Mouse (Mus musculus): ENCODE data around the gene Bcor. TPM values are rescaled to one million over a fixed set of nuclear protein-coding genes. Genes with fewer than 3 reads are reported as not detected.
A peak's percentile ranks its signal among the peaks of the same experiment; 100 is the strongest.

Gene Bcor
- polyA plus RNA-seq, 1 experiment from 2014 or later: 20.2 TPM

DNA sequence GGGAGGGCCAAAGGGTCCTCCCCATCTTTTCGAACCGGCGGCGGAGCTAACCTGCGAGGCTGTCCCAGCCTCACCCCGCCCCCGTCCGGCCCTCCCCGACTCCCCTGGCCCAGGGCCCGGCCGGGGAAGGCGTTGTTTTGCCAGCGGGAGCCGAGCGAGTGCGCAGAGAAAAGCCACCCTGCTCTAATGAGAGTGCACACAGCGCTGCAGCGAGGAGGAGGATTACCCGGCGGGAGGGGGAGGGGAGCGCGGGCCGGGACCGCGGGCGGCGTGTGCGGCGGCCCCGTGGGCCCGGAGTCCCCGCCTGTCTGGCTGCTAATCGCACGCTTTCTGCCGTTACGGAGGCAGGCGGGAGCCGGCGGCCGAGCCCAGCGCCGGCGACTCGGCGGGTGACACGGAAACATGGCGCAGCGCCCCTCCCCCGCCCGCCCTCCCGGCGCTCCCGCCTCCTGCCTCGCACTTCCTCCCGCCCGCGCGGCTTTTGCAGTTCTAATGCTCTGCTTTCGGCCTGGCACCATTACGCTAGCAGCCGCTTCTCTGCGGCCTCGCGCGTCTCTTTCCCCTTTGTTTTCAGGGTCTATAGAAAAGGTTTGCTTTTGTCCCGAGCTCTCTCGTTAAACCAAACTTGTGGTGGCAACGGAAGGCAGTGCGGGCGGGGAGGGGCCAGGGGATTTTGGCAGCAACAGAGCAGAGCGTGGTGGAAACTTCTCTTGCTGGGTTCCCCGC, 71.7 kb downstream of the Bcor start:
- Histone ChIP-seq H3K4me3 (ENCODE audit: low read depth, low read length) (peak overlapping the region; percentile 53), H3K36me3 (ENCODE audit: control insufficient read depth, insufficient read depth, low read length) (no peaks in the 10 kb centered on the region), H3K27ac (ENCODE audit: low read depth, low read length) (peak overlapping the region; percentile 95), H3K27me3 (ENCODE audit: control insufficient read depth, insufficient read depth, low read length) (peaks cover 70% of the 10 kb centered on the region), H3K4me2 (peak overlapping the region; percentile 84), H3K9ac (ENCODE audit: low read depth, low read length) (peak overlapping the region; percentile 81), H3K4me1 (ENCODE audit: control insufficient read depth, insufficient read depth, low read length) (peaks cover 30% of the 10 kb centered on the region), H3K9me3 (replicated peaks; ENCODE audit: control insufficient read depth, low read length) (no peaks in the 10 kb centered on the region)
- ATAC-seq (replicated peaks; ENCODE audit: insufficient number of reproducible peaks, low FRiP score, low TSS enrichment): peak; percentile 65
- 1% methylated on average over 54 of the region's 72 CpGs for WGBS (ENCODE audit: insufficient replicate concordance)

DNA sequence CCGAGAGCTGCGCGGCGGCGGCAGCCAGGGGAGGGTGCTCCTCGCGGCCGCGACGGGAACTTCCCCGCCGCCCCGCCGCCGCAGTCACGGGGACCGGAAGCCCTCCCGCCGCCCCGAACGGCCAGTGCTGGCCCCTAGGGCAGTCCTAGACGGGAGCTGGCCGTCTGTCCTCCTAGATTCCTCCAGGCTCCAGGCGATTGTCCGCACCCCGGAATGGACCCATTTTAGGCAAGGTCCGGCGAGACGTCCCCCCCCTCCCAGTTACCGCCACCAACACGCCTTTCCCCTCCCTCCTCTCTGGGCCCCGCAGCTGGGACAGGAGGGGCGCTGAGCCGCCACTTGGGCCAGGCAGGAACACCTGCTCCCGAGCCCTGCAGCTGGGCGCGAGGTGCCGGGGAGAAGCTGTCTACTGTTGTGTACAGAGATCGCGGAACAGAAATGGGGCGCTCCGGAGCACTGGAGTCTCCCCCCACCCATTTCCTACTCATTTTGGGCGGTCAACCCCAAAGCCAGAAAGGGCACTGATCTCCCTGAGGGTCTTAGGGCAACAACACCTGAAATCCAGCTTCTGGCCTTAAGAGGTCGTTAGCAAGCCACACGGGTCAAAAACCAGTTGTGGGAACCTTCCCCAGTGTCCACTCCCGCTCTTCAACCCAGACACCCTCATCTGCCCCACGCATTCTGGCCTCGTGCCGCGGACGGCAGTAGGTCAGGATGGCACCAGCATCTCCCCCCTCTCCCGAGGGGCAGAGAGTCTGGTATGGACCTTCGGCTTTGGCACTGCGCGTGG, 72.4 kb downstream of the Bcor start:
- Histone ChIP-seq H3K36me3 (ENCODE audit: control insufficient read depth, insufficient read depth, low read length) (no peaks in the 10 kb centered on the region), H3K4me3 (ENCODE audit: low read depth, low read length) (peak overlapping the region; percentile 53), H3K27ac (ENCODE audit: low read depth, low read length) (peak overlapping the region; percentile 95), H3K4me2 (peak overlapping the region; percentile 84), H3K9me3 (replicated peaks; ENCODE audit: control insufficient read depth, low read length) (no peaks in the 10 kb centered on the region), H3K9ac (ENCODE audit: low read depth, low read length) (peak overlapping the region; percentile 81), H3K27me3 (ENCODE audit: control insufficient read depth, insufficient read depth, low read length) (peaks cover 74% of the 10 kb centered on the region), H3K4me1 (ENCODE audit: control insufficient read depth, insufficient read depth, low read length) (peaks cover 32% of the 10 kb centered on the region)
- WGBS (ENCODE audit: insufficient replicate concordance): 2% methylated on average over 38 of the region's 55 CpGs
- ATAC-seq (replicated peaks; ENCODE audit: insufficient number of reproducible peaks, low FRiP score, low TSS enrichment): 0 out of 2 replicates have a peak, but pooled peaks have one; percentile 6

DNA sequence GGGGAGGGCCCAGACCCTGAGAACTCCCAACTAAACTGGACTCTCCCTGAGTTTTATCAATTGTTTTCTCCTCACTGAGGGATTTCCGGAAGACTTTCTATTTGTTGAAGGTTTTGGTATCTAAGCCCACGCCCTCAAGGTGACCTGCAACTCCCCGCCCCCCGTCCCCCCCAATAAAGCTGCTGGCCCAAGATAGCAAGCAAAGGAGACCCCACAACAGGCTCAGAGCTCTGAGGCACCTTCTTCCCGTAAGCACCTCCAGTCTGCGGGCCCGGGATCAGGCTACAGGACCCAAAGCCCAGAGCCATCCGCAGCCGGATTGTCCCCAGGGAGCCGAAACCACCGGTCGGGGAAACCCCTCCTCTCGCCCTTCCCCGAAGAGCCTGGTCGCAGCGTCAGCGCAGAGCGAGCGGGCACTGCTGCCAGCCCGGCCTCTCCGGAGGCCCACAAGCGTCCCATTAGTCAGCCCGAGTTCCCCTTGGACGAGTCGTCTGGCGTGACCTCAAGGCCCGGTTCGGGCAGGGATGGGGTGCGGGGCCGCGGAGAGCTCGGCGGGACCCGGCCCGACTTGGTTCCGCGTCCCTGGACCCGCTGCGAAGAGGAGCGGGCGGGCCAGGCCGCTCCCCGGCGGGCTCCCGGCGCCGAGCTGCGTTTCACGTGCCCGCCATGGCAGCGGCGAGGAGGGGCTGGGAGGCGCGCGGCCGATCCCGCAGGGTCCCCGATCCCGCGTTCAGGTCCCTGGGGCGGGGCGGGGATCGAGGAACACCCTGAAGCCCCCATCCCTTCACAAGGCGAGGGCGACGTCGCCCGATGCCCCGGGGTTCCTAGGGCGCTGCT, 73.3 kb downstream of the Bcor start:
- Histone ChIP-seq H3K9me3 (replicated peaks; ENCODE audit: control insufficient read depth, low read length) (no peaks in the 10 kb centered on the region), H3K27ac (ENCODE audit: low read depth, low read length) (peak overlapping the region; percentile 70), H3K36me3 (ENCODE audit: control insufficient read depth, insufficient read depth, low read length) (no peaks in the 10 kb centered on the region), H3K4me2 (peak overlapping the region; percentile 84), H3K4me3 (ENCODE audit: low read depth, low read length) (peak overlapping the region; percentile 53), H3K4me1 (ENCODE audit: control insufficient read depth, insufficient read depth, low read length) (peaks cover 32% of the 10 kb centered on the region), H3K9ac (ENCODE audit: low read depth, low read length) (peak overlapping the region; percentile 81), H3K27me3 (ENCODE audit: control insufficient read depth, insufficient read depth, low read length) (peaks cover 75% of the 10 kb centered on the region)
- WGBS (ENCODE audit: insufficient replicate concordance): 1% methylated on average over 52 of the region's 70 CpGs
- ATAC-seq (replicated peaks; ENCODE audit: insufficient number of reproducible peaks, low FRiP score, low TSS enrichment): no peak

DNA sequence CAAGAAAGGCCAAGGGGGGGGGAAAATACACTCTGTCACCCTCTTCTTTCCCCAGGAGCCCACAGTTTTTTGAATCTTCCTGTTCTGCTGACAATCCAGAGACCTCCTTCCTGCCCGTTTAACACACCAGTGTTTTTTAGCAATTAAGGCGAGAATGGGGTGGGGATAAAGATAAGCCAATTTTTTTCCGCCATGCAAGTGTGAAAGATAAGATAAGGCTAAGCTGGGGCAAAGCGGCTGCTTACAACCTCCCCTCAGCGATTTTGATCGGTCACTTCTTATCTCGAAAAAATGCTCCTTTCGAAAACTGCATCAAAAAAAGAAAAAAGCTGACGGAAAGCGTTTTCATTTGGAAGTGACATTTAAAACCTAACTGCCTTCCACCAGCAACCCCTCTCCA, 74.2 kb downstream of the Bcor start:
- peaks cover 77% of the 10 kb centered on the region for H3K27me3 ChIP-seq (ENCODE audit: control insufficient read depth, insufficient read depth, low read length)
- WGBS (ENCODE audit: insufficient replicate concordance): 3% methylated on average over 10 of the region's 10 CpGs
- H3K36me3 ChIP-seq (ENCODE audit: control insufficient read depth, insufficient read depth, low read length): no peaks in the 10 kb centered on the region
- no peak overlapping the region for H3K27ac ChIP-seq (ENCODE audit: low read depth, low read length)
- no peak overlapping the region for H3K4me3 ChIP-seq (ENCODE audit: low read depth, low read length)
- H3K4me2 ChIP-seq: peak overlapping the region; percentile 84
- no peak overlapping the region for H3K9ac ChIP-seq (ENCODE audit: low read depth, low read length)
- no peak for ATAC-seq (replicated peaks; ENCODE audit: insufficient number of reproducible peaks, low FRiP score, low TSS enrichment)
- no peaks in the 10 kb centered on the region for H3K9me3 ChIP-seq (replicated peaks; ENCODE audit: control insufficient read depth, low read length)
- H3K4me1 ChIP-seq (ENCODE audit: control insufficient read depth, insufficient read depth, low read length): peaks cover 32% of the 10 kb centered on the region

DNA sequence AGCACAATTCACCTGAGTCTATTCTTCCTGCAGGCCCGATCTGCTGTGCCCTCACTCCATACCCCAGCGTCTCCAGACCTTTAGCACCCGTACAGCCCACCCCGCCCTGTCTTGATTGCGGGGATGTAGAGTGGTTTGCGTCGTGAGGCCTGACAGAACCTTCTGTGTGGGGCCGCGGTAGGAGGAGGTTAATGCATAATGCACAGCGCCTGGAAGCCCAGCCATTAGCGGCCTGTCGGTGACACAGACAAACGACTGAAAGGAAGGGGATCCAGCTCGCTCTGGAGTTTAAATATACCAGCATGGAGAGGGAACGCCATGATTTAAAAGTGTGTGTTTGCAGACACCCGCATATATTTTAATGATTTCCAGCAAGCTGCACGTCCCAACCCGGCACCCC, 74.9 kb downstream of the Bcor start:
- no peaks in the 10 kb centered on the region for H3K9me3 ChIP-seq (replicated peaks; ENCODE audit: control insufficient read depth, low read length)

DNA sequence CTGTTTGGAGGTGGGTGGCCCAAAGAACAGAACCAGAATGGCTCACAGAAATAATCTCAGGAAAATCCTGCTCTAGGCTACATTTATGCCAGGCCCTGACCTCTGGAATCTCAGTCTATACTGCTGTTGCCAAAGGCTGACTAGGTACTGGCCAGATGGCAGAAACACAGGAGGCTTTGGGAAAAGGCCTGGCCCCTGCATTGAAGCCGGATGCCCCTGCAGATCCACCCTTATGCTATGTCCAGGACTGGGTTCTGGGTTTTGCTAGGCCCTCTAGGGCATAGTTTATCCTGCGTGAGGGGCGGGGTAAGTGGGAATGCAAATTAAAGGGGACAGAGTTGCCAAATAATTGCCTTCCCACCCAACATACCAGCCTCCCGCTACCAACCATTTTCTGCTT, 75.5 kb downstream of the Bcor start:
- ATAC-seq (replicated peaks; ENCODE audit: insufficient number of reproducible peaks, low FRiP score, low TSS enrichment): no peak
- H3K4me2 ChIP-seq: no peak overlapping the region
- 45% methylated on average over 4 of the region's 4 CpGs for WGBS (ENCODE audit: insufficient replicate concordance)
- H3K4me3 ChIP-seq (ENCODE audit: low read depth, low read length): no peak overlapping the region
- H3K27me3 ChIP-seq (ENCODE audit: control insufficient read depth, insufficient read depth, low read length): peaks cover 75% of the 10 kb centered on the region
- no peak overlapping the region for H3K27ac ChIP-seq (ENCODE audit: low read depth, low read length)
- no peak overlapping the region for H3K9ac ChIP-seq (ENCODE audit: low read depth, low read length)
- no peaks in the 10 kb centered on the region for H3K36me3 ChIP-seq (ENCODE audit: control insufficient read depth, insufficient read depth, low read length)
- H3K9me3 ChIP-seq (replicated peaks; ENCODE audit: control insufficient read depth, low read length): no peaks in the 10 kb centered on the region
- peaks cover 20% of the 10 kb centered on the region for H3K4me1 ChIP-seq (ENCODE audit: control insufficient read depth, insufficient read depth, low read length)

More for the DNA sequence above, 74.9 kb downstream of the Bcor start:
- H3K4me1 ChIP-seq (ENCODE audit: control insufficient read depth, insufficient read depth, low read length): peaks cover 26% of the 10 kb centered on the region
- H3K4me3 ChIP-seq (ENCODE audit: low read depth, low read length): no peak overlapping the region
- no peak overlapping the region for H3K9ac ChIP-seq (ENCODE audit: low read depth, low read length)
- ATAC-seq (replicated peaks; ENCODE audit: insufficient number of reproducible peaks, low FRiP score, low TSS enrichment): no peak
- WGBS (ENCODE audit: insufficient replicate concordance): 8% methylated on average over 18 of the region's 18 CpGs
- no peak overlapping the region for H3K27ac ChIP-seq (ENCODE audit: low read depth, low read length)
- H3K27me3 ChIP-seq (ENCODE audit: control insufficient read depth, insufficient read depth, low read length): peaks cover 77% of the 10 kb centered on the region
- no peaks in the 10 kb centered on the region for H3K36me3 ChIP-seq (ENCODE audit: control insufficient read depth, insufficient read depth, low read length)
- H3K4me2 ChIP-seq: no peak overlapping the region; the same call in 1 of the 2 replicates

DNA sequence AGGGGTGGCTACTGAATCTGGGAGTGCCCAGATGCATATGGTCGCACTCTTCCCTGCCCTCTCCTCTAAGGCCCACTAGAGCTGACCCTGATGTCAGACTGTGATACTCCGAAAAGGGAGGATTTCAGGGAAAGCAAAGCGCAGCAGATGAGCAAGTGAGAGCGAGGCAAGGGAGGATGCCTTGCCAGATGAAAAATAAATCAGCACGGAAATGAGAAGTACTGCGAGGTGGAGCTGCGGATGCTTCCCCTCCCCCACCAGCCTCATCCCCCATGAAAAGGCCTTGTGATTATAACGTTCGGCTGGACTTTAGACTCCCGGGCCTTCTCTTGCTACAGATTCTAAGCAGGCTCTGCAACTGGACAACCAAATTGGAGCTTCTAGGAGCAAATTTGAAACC, 76.5 kb downstream of the Bcor start:
- no peak overlapping the region for H3K9ac ChIP-seq (ENCODE audit: low read depth, low read length)
- no peak overlapping the region for H3K27ac ChIP-seq (ENCODE audit: low read depth, low read length)
- peaks cover 78% of the 10 kb centered on the region for H3K27me3 ChIP-seq (ENCODE audit: control insufficient read depth, insufficient read depth, low read length)

DNA sequence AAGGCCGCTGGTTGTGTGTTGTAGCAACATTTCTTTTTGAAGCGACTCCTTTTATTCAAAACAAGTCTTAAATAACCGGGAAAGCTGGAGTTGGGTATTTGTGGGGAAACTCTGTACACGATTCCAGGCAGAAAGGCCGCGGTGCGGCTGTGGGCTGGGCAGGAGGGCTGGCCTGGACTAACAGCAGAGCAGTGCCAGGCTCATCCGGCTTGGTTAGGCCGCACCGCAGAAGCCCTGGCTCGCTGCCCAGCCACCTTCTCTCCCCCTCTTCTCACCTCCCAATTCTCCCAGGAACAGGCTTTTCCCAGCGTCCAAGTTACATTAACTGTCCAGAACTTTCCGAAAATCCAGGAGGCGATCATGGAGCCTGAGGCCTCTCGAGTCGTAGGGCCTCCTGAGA, 77.4 kb downstream of the Bcor start:
- 11% methylated on average over 16 of the region's 16 CpGs for WGBS (ENCODE audit: insufficient replicate concordance)
- peaks cover 79% of the 10 kb centered on the region for H3K27me3 ChIP-seq (ENCODE audit: control insufficient read depth, insufficient read depth, low read length)
- no peaks in the 10 kb centered on the region for H3K9me3 ChIP-seq (replicated peaks; ENCODE audit: control insufficient read depth, low read length)
- no peak overlapping the region for H3K4me2 ChIP-seq
- H3K4me3 ChIP-seq (ENCODE audit: low read depth, low read length): no peak overlapping the region
- no peaks in the 10 kb centered on the region for H3K36me3 ChIP-seq (ENCODE audit: control insufficient read depth, insufficient read depth, low read length)
- no peak overlapping the region for H3K9ac ChIP-seq (ENCODE audit: low read depth, low read length)
- ATAC-seq (replicated peaks; ENCODE audit: insufficient number of reproducible peaks, low FRiP score, low TSS enrichment): no peak
- peaks cover 15% of the 10 kb centered on the region for H3K4me1 ChIP-seq (ENCODE audit: control insufficient read depth, insufficient read depth, low read length)
- H3K27ac ChIP-seq (ENCODE audit: low read depth, low read length): no peak overlapping the region

More for the DNA sequence above, 76.5 kb downstream of the Bcor start:
- Histone ChIP-seq H3K4me2 (no peak overlapping the region), H3K36me3 (ENCODE audit: control insufficient read depth, insufficient read depth, low read length) (no peaks in the 10 kb centered on the region), H3K4me3 (ENCODE audit: low read depth, low read length) (no peak overlapping the region), H3K4me1 (ENCODE audit: control insufficient read depth, insufficient read depth, low read length) (peaks cover 15% of the 10 kb centered on the region), H3K9me3 (replicated peaks; ENCODE audit: control insufficient read depth, low read length) (no peaks in the 10 kb centered on the region)
- 25% methylated on average over 10 of the region's 10 CpGs for WGBS (ENCODE audit: insufficient replicate concordance)
- no peak for ATAC-seq (replicated peaks; ENCODE audit: insufficient number of reproducible peaks, low FRiP score, low TSS enrichment)
